Mouse (Mus musculus) heart, embryonic 12.5 days (tissue): ENCODE measurements around the gene Cited4. TPM values are rescaled to one million over a fixed set of nuclear protein-coding genes. Genes with fewer than 3 reads are reported as not detected.

Source experiments
- ATAC-seq: fragments of 200-750 bp; cut with Nextera tagmentation; 2 replicates; pipeline ENCODE4 v1.8.0; 2017; ENCODE audit warnings: moderate TSS enrichment, moderate library complexity; ENCODE audit not compliant: insufficient number of reproducible peaks, low FRiP score
- H3K27ac ChIP-seq: fragments of 300-500 bp; sonication (generic); 2 replicates; pipeline ENCODE4 v1.5.1; 2016; ENCODE audit warnings: mild to moderate bottlenecking, moderate library complexity; ENCODE audit not compliant: poor library complexity, severe bottlenecking
- H3K27me3 ChIP-seq: fragments of 300-500 bp; sonication (generic); replicated peaks from 2 replicates; pipeline ENCODE4 v1.6.1; 2016; ENCODE audit warnings: mild to moderate bottlenecking, moderate library complexity
- H3K36me3 ChIP-seq: fragments of 300-500 bp; sonication (generic); 2 replicates; pipeline ENCODE4 v1.6.1; 2016; ENCODE audit warnings: mild to moderate bottlenecking, moderate library complexity
- H3K4me1 ChIP-seq: fragments of 300-500 bp; sonication (generic); replicated peaks from 2 replicates; pipeline ENCODE4 v1.6.1; 2016; ENCODE audit warnings: mild to moderate bottlenecking
- H3K4me2 ChIP-seq: fragments of 300-500 bp; sonication (generic); 2 replicates; pipeline ENCODE4 v1.6.1; 2016; ENCODE audit warnings: mild to moderate bottlenecking, moderate library complexity
- H3K4me3 ChIP-seq: fragments of 300-500 bp; sonication (generic); 2 replicates; pipeline ENCODE4 v1.5.1; 2016; ENCODE audit warnings: mild to moderate bottlenecking
- H3K9ac ChIP-seq: fragments of 300-500 bp; sonication (generic); 2 replicates; pipeline ENCODE4 v1.6.1; 2016; ENCODE audit warnings: mild to moderate bottlenecking, moderate library complexity
- H3K9me3 ChIP-seq: fragments of 300-500 bp; sonication (generic); replicated peaks from 2 replicates; pipeline ENCODE4 v1.6.1; 2016; ENCODE audit warnings: mild to moderate bottlenecking, moderate library complexity
- WGBS: fragments of 180-500 bp; shearing (Covaris S2); methylation state at CpG from one replicate; pipeline ENCODE4 v1.1.7; 2016; 5-methylcytosine and 5-hydroxymethylcytosine counted together
- polyA plus RNA-seq: library from polyadenylated mRNA; unstranded; fragments of >200 nt; fragmentation: Nextera tagmentation; extraction: Ambion mirVana; gene quantifications from 2 replicates; pipeline ENCODE4 v1.2.1, GENCODE M21; 2016

Gene Cited4
- polyA plus RNA-seq, 1 experiment from 2014 or later = 43.6 TPM

- no peak overlapping the region for H3K4me3 ChIP-seq
- H3K36me3 ChIP-seq = no peaks in the 10 kb centered on the region
- no peak overlapping the region for H3K9ac ChIP-seq
- H3K27ac ChIP-seq = no peak overlapping the region
- no peak for ATAC-seq
- 55% methylated on average over 7 of the region's 7 CpGs for WGBS
- no peak overlapping the region for H3K4me2 ChIP-seq
- H3K9me3 ChIP-seq = no peaks in the 10 kb centered on the region
- 0 out of 2 replicates have a peak, but pooled peaks cover 3% of the 10 kb centered on the region for H3K4me1 ChIP-seq
- 0 out of 2 replicates have a peak, but pooled peaks cover 6% of the 10 kb centered on the region for H3K27me3 ChIP-seq
Observed at GRCm38 (mm10) chr4:120680953-120681352, 14.6 kb downstream of the Cited4 start.

DNA sequence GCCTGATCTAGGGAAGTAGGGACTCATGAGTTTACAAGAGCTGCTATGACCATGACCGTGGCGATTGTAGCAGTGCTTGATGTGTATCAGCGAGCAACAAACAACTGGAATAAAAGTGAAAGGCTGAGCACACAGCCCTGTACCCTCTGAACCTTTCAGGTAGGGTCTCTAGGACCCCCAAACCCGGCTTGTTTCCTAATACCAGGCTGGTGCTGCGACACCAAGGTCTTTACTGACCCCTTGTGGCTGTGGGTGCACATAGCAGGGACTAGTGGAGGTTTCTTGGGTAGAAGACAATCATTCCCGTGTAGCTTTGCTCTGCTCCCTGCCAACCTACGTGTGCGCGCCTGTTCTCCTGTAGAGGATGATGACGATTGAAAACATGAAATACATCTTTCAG lies 15.8 kb downstream of the Cited4 start:
- no peak for ATAC-seq
- Histone ChIP-seq H3K27me3 (0 out of 2 replicates have a peak, but pooled peaks cover 6% of the 10 kb centered on the region), H3K9me3 (no peaks in the 10 kb centered on the region), H3K9ac (no peak overlapping the region), H3K4me1 (0 out of 2 replicates have a peak, but pooled peaks cover 3% of the 10 kb centered on the region), H3K4me3 (no peak overlapping the region), H3K4me2 (peak overlapping the region; percentile 26; the same call in 1 of the 2 replicates), H3K27ac (no peak overlapping the region), H3K36me3 (no peaks in the 10 kb centered on the region)
- 28% methylated on average over 10 of the region's 10 CpGs for WGBS

DNA sequence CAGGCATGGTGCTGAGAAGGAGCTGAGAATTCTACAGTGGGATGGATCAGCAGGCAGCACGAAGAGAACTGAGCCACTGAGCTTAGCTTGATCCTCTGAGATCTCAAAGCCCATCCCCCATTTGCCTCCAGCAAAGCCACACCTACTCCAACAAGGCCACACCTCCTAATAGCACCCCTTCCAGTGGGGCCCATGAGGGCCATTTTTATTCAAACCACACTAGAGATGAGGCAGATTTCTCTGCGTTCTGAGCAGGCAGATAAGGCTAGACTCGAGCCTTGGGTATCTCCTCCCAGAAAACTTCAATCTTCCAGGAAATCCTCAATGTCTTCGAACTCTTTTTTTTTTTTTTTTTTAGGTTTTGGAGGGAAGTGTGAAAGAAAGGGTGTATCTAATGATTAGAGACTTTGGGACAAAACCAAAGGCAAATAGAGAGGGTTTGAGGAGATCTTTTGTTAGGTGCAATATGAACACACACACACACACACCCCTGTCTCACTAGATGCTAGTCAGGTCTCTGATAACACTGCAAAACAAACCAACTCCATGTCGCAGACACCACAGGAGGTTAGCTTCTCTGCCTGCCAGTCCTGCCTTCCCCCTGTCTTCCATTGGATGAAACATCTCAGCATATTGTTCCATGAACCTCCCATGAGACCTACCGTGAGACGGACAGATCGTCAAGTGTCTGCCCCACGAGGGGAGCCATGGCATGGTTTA lies 17.1 kb downstream of the Cited4 start:
- Histone ChIP-seq H3K4me3 (no peak overlapping the region), H3K4me2 (no peak overlapping the region), H3K9ac (no peak overlapping the region), H3K27me3 (0 out of 2 replicates have a peak, but pooled peaks cover 6% of the 10 kb centered on the region), H3K9me3 (no peaks in the 10 kb centered on the region), H3K4me1 (no peaks in the 10 kb centered on the region), H3K27ac (no peak overlapping the region), H3K36me3 (no peaks in the 10 kb centered on the region)
- 42% methylated on average over 9 of the region's 9 CpGs for WGBS
- no peak for ATAC-seq

GRCm38 (mm10) chr4:120687282-120687681 lies 20.9 kb downstream of the Cited4 start:
- H3K27ac ChIP-seq = no peak overlapping the region
- H3K9ac ChIP-seq = no peak overlapping the region
- no peaks in the 10 kb centered on the region for H3K36me3 ChIP-seq
- WGBS = 74% methylated on average over 6 of the region's 6 CpGs
- H3K4me2 ChIP-seq = no peak overlapping the region
- H3K4me1 ChIP-seq = no peaks in the 10 kb centered on the region
- no peak for ATAC-seq
- H3K4me3 ChIP-seq = no peak overlapping the region
- H3K27me3 ChIP-seq = peaks cover 6% of the 10 kb centered on the region; the same call in 1 of the 2 replicates
- H3K9me3 ChIP-seq = no peaks in the 10 kb centered on the region

GRCm38 (mm10) chr4:120689317-120689716 lies 22.9 kb downstream of the Cited4 start:
- no peak overlapping the region for H3K9ac ChIP-seq
- no peak overlapping the region for H3K4me3 ChIP-seq
- H3K9me3 ChIP-seq = no peaks in the 10 kb centered on the region
- 69% methylated on average over 6 of the region's 6 CpGs for WGBS
- no peak overlapping the region for H3K4me2 ChIP-seq
- H3K27ac ChIP-seq = no peak overlapping the region
- peaks cover 7% of the 10 kb centered on the region for H3K27me3 ChIP-seq
- ATAC-seq = no peak
- no peaks in the 10 kb centered on the region for H3K4me1 ChIP-seq
- H3K36me3 ChIP-seq = no peaks in the 10 kb centered on the region

DNA sequence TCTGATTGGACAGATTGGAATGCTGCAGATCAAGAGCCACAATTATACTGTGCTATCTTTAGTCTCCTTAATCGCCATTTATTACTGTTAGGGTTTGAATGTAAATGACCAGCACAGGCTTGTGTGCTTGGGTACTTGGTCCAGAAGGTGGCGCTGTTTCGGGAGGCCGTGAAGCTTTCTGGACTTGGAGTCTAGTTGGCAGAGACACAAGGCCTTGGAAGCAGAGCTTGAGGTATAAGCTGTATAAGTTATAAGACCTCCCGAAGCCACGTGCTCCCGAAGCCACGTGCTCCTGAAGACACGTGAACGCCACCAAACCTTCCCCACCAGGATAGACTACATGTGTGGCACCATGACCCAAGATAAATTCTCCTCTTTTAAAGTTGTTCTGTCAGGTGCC lies 26.3 kb downstream of the Cited4 start:
- peaks cover 2% of the 10 kb centered on the region for H3K4me1 ChIP-seq
- no peak overlapping the region for H3K27ac ChIP-seq
- WGBS = 42% methylated on average over 10 of the region's 10 CpGs
- peaks cover 36% of the 10 kb centered on the region for H3K27me3 ChIP-seq
- no peak overlapping the region for H3K4me3 ChIP-seq
- H3K4me2 ChIP-seq = no peak overlapping the region
- no peaks in the 10 kb centered on the region for H3K9me3 ChIP-seq
- H3K36me3 ChIP-seq = no peaks in the 10 kb centered on the region
- no peak overlapping the region for H3K9ac ChIP-seq
- ATAC-seq = no peak

GRCm38 (mm10) chr4:120697353-120697752 lies 31.0 kb downstream of the Cited4 start:
- no peak overlapping the region for H3K27ac ChIP-seq
- no peak overlapping the region for H3K4me3 ChIP-seq
- no peaks in the 10 kb centered on the region for H3K36me3 ChIP-seq
- ATAC-seq = 0 out of 2 replicates have a peak, but pooled peaks have one; percentile 2
- H3K27me3 ChIP-seq = peaks cover 80% of the 10 kb centered on the region
- no peaks in the 10 kb centered on the region for H3K9me3 ChIP-seq
- H3K4me2 ChIP-seq = peak overlapping the region; percentile 58; the same call in 1 of the 2 replicates
- 89% methylated on average over 8 of the region's 8 CpGs for WGBS
- H3K9ac ChIP-seq = no peak overlapping the region
- H3K4me1 ChIP-seq = peaks cover 12% of the 10 kb centered on the region

DNA sequence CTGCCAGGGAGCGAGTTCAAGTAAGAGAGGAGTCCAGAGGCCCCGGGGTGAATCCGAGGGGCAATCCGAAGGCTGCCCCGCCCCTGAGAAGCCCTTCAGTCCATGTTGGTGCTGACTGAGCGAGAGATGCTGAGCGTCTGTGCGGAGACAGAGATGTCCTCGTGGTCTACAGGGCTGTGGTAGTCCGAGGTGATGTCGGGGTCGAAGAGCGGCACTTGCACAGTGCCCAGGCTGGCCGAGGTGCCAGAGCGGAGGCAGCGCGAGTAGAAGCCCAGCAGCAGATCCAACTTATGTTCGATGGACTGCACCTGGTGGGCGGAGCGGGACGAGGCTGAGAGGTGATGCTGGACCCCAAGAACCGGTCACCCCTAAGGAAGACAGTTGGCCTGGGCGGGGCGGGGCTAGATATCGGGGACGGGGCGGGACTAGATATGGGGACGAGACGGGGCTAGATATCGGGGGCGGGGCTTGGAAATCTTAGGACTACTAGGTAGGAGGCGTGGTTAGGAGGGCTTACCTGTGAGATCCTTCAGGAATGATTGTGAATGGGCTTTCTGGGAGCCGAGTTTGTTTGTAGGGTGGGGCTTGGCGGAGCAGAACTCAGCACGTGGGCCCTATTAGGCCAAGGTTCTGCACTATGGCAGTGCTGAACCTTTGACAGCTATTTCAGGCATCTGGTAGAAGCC lies 31.6 kb downstream of the Cited4 start:
- Histone ChIP-seq H3K4me1 (peaks cover 12% of the 10 kb centered on the region), H3K36me3 (no peaks in the 10 kb centered on the region), H3K4me2 (peak overlapping the region; percentile 58), H3K9me3 (no peaks in the 10 kb centered on the region), H3K9ac (no peak overlapping the region), H3K27me3 (peaks cover 85% of the 10 kb centered on the region), H3K4me3 (peak overlapping the region; percentile 22), H3K27ac (no peak overlapping the region)
- 14% methylated on average over 34 of the region's 35 CpGs for WGBS
- ATAC-seq = peak; percentile 33; the same call in 1 of the 2 replicates

DNA sequence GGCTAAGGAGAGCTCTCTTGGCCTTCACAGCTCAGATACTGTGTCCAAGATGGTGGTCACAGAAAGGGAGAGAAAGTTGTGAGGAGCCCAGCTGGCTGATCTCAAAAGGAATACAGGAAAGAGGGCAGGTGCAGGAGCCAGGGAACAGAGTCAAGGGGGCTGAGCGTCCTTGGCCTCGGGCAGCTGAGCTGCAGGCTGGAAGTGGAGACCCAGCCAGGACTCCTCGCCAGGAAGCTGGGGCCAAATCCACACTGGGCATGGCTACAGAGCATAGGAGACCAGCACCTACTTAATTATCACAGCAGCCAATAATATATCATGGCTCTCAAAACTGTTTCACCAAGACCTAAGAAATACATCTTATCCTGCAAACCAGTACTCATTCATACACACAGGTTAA lies 34.8 kb downstream of the Cited4 start:
- no peak for ATAC-seq
- Histone ChIP-seq H3K36me3 (no peaks in the 10 kb centered on the region), H3K27me3 (peaks cover 83% of the 10 kb centered on the region), H3K27ac (no peak overlapping the region), H3K9ac (no peak overlapping the region), H3K9me3 (no peaks in the 10 kb centered on the region), H3K4me2 (no peak overlapping the region), H3K4me3 (no peak overlapping the region), H3K4me1 (peaks cover 24% of the 10 kb centered on the region)
- WGBS = 78% methylated on average over 3 of the region's 3 CpGs

- Histone ChIP-seq H3K4me1 (peaks cover 24% of the 10 kb centered on the region), H3K4me2 (no peak overlapping the region), H3K27ac (no peak overlapping the region), H3K9me3 (no peaks in the 10 kb centered on the region), H3K36me3 (no peaks in the 10 kb centered on the region), H3K4me3 (no peak overlapping the region), H3K9ac (no peak overlapping the region), H3K27me3 (peaks cover 77% of the 10 kb centered on the region)
- WGBS = 84% methylated on average over 8 of the region's 8 CpGs
- ATAC-seq = no peak
Observed at GRCm38 (mm10) chr4:120702056-120702455, 35.7 kb downstream of the Cited4 start.

GRCm38 (mm10) chr4:120702511-120702910 lies 36.1 kb downstream of the Cited4 start:
- no peak for ATAC-seq

More at GRCm38 (mm10) chr4:120702511-120702910, 36.1 kb downstream of the Cited4 start:
- H3K36me3 ChIP-seq = no peaks in the 10 kb centered on the region
- H3K4me3 ChIP-seq = no peak overlapping the region
- peaks cover 24% of the 10 kb centered on the region for H3K4me1 ChIP-seq
- no peak overlapping the region for H3K27ac ChIP-seq
- H3K9ac ChIP-seq = no peak overlapping the region
- no peak overlapping the region for H3K4me2 ChIP-seq
- WGBS = 88% methylated on average over 2 of the region's 2 CpGs
- H3K9me3 ChIP-seq = no peaks in the 10 kb centered on the region
- H3K27me3 ChIP-seq = peaks cover 73% of the 10 kb centered on the region
